Mouse (Mus musculus) myocyte (in vitro differentiated cells): ENCODE measurements at regions not wholly inside any gene's neighbourhood (a gene's known extent, or its start where the extent isn't known, plus 50 kb on each side); places are given as distances from the start of the nearest gene placed in this dataset.

ENCODE experiments used
- CEBPB ChIP-seq: IDR thresholded peaks from 2 replicates; pipeline ENCODE4 v1.6.1; 2011; ENCODE audit warnings: mild to moderate bottlenecking, moderate library complexity; ENCODE audit not compliant: poor library complexity, insufficient read depth, severe bottlenecking
- E2F4 ChIP-seq: IDR thresholded peaks from one replicate; pipeline ENCODE4 v1.6.1; 2011; ENCODE audit warnings: mild to moderate bottlenecking, control low read depth, moderate library complexity; ENCODE audit not compliant: insufficient read depth
- MAX ChIP-seq: IDR thresholded peaks from one replicate; pipeline ENCODE4 v1.6.1; 2011; ENCODE audit warnings: low read depth, mild to moderate bottlenecking, control low read depth
- MYOD1 ChIP-seq, 3 experiments: IDR thresholded peaks; one replicate each; pipeline ENCODE4 v1.6.1; 2011; ENCODE audit warnings: control low read depth in 2 of 3, low read depth in 2 of 3, mild to moderate bottlenecking in 2 of 3, moderate library complexity in 1 of 3; ENCODE audit not compliant: insufficient read length in 2 of 3, control insufficient read depth in 1 of 3
- POLR2A ChIP-seq: IDR thresholded peaks from one replicate; pipeline ENCODE4 v1.6.1; 2011; ENCODE audit warnings: low read depth, mild to moderate bottlenecking, control low read depth, moderate library complexity; ENCODE audit not compliant: insufficient read length
- POLR2AphosphoS2 ChIP-seq: IDR thresholded peaks from one replicate; pipeline ENCODE4 v1.6.1; 2011; ENCODE audit warnings: low read depth, control low read depth; ENCODE audit not compliant: insufficient read length
- USF1 ChIP-seq: IDR thresholded peaks from one replicate; pipeline ENCODE4 v1.6.1; 2011; ENCODE audit warnings: low read depth, mild to moderate bottlenecking, control low read depth, moderate library complexity

- TF ChIP-seq POLR2A (no peak), MYOD1 (IDR thresholded peaks at IDR 0.05; ENCODE audit: control insufficient read depth in 1 of 3, insufficient read length in 2 of 3, low read depth in 2 of 3) (no peak), CEBPB (no peak), USF1 (no peak), MAX (no peak), E2F4 (no peak), POLR2AphosphoS2 (no peak)
Measured at GRCm38 (mm10) chr2:74168307-74168706, 257.2 kb upstream of the Atp5g3 start.
